In genomic region chr5:135369787-135370654, GRCm38 (mm10) we compare ENCODE assay signal across 8 mouse cellular contexts. TPM values are rescaled to one million over a fixed set of nuclear protein-coding genes. Genes with fewer than 3 reads are reported as not detected.
A peak's percentile ranks its signal among the peaks of the same experiment; 100 is the strongest.
DNase-seq lines count a peak whose midpoint lies in the region; ATAC-seq and TF ChIP-seq lines count a peak whose summit lies in the region.

Gene Nsun5, plus strand, starts transcription at chr5:135369953.

- DNase-seq in MEL (ENCODE audit: low read depth, low spot score), result peak; percentile 97
- DNase-seq in cerebellum, adult 2 months, result peak; percentile 93 to 97
- peak; percentile 95 for DNase-seq in forelimb bud, embryonic 11.5 days (ENCODE audit: low read depth, low spot score)
- DNase-seq in layer of hippocampus, adult 9-10 months (ENCODE audit: low spot score), result peak; percentile 87
- DNase-seq in ovary, postnatal 10 days (ENCODE audit: low spot score), result peak; percentile 86
- peak; percentile 93 to 95 for DNase-seq in thymus, postnatal 10 days (ENCODE audit: low spot score in 2 of 2)

- H3K9ac ChIP-seq in MEL (ENCODE audit: control insufficient read depth, low read depth, low read length, poor library complexity, severe bottlenecking), result peak within 1 kb of the TSS; percentile 94
- peak within 1 kb of the TSS; percentile 94 for H3K9ac ChIP-seq in lung, embryonic 16.5 days (ENCODE audit: low read length)

- H3K27me3 ChIP-seq in MEL (ENCODE audit: control insufficient read depth in 1 of 2, insufficient read depth in 2 of 2, low read length in 2 of 2), result no peaks in the 10 kb centered on the region
- H3K27me3 ChIP-seq in cerebellum, adult 2 months (ENCODE audit: control insufficient read depth, insufficient read depth, low read length), result no peaks in the 10 kb centered on the region
- no peaks in the 10 kb centered on the region for H3K27me3 ChIP-seq in lung, embryonic 16.5 days (ENCODE audit: control insufficient read depth, insufficient read depth, low read depth, low read length)

- H3K79me2 ChIP-seq in MEL (ENCODE audit: control insufficient read depth, insufficient read depth, low read length, poor library complexity), result peaks cover 19% of the 10 kb centered on the region

- peak within 1 kb of the TSS; percentile 61 to 90 for H3K4me3 ChIP-seq in MEL (ENCODE audit: control insufficient read depth in 1 of 2, insufficient read depth in 1 of 2, low read depth in 2 of 2, low read length in 2 of 2)
- peak within 1 kb of the TSS; percentile 82 for H3K4me3 ChIP-seq in cerebellum, adult 2 months (replicated peaks; ENCODE audit: insufficient read depth, low read depth, low read length)
- peak within 1 kb of the TSS; percentile 97 for H3K4me3 ChIP-seq in lung, embryonic 16.5 days (ENCODE audit: low read length)

- TF ChIP-seq EP300 in MEL (IDR thresholded peaks at IDR 0.05; ENCODE audit: low read depth in 1 of 2, low read length in 2 of 2), result no peak

- ATAC-seq in hematopoietic stem cell, adult 5-6 weeks (replicated peaks in 1 of 2; ENCODE audit: insufficient read depth in 1 of 2, low FRiP score in 2 of 2, low TSS enrichment in 1 of 2, low read depth in 1 of 2, poor library complexity in 2 of 2, severe bottlenecking in 2 of 2), result peak; percentile 71 to 85
- ATAC-seq in lung, embryonic 16.5 days (ENCODE audit: low read depth), result peak; percentile 83

- TF ChIP-seq POLR2A in MEL (IDR thresholded peaks at IDR 0.05; ENCODE audit: control insufficient read depth in 1 of 2, insufficient read depth in 1 of 2, low read depth in 1 of 2, low read length in 2 of 2, poor library complexity in 1 of 2), result peak; percentile 87 to 96
- peak; percentile 70 for TF ChIP-seq POLR2A in cerebellum, adult 2 months (IDR thresholded peaks at IDR 0.05; ENCODE audit: borderline replicate concordance, insufficient read depth, low read length)

- H3K36me3 ChIP-seq in MEL (ENCODE audit: control insufficient read depth in 1 of 2, insufficient read depth in 2 of 2, low read length in 2 of 2), result peaks cover 2% of the 10 kb centered on the region in 2 experiments; a peak in 2 of 4 replicates
- H3K36me3 ChIP-seq in lung, embryonic 16.5 days (ENCODE audit: control insufficient read depth, insufficient read depth, low read length), result peaks cover 20% of the 10 kb centered on the region

- peaks cover 0 to 4% of the 10 kb centered on the region in 2 experiments; a peak in 3 of 4 replicates for H3K4me1 ChIP-seq in MEL (ENCODE audit: control insufficient read depth in 1 of 2, insufficient read depth in 2 of 2, low read length in 2 of 2)
- no peaks in the 10 kb centered on the region for H3K4me1 ChIP-seq in cerebellum, adult 2 months (ENCODE audit: control insufficient read depth, insufficient read depth, low read length)
- H3K4me1 ChIP-seq in lung, embryonic 16.5 days (replicated peaks; ENCODE audit: control insufficient read depth, insufficient read depth, low read length), result peaks cover 7% of the 10 kb centered on the region

- under 1% methylated on average over 64 of the region's 64 CpGs for WGBS in cerebellum, adult 2 months
- WGBS in lung, embryonic 16.5 days, result under 1% methylated on average over 64 of the region's 64 CpGs

- no peak for TF ChIP-seq RAD21 in MEL (IDR thresholded peaks at IDR 0.05; ENCODE audit: low read depth, low read length)

- TF ChIP-seq CTCF in MEL (IDR thresholded peaks at IDR 0.05 in 2 of 3, conservative IDR thresholded peaks at IDR 0.05 in 1 of 3; ENCODE audit: control insufficient read depth in 1 of 3, insufficient read depth in 1 of 3, low read depth in 2 of 3, low read length in 3 of 3, poor library complexity in 1 of 3, severe bottlenecking in 1 of 3), result no peak
- TF ChIP-seq CTCF in cerebellum, adult 2 months (IDR thresholded peaks at IDR 0.05; ENCODE audit: borderline replicate concordance, insufficient read depth, low read depth, low read length), result no peak

- peak within 1 kb of the TSS; percentile 91 for H3K4me2 ChIP-seq in lung, embryonic 16.5 days (ENCODE audit: low read depth, low read length)

- peak within 1 kb of the TSS; percentile 90 for H3K27ac ChIP-seq in MEL (ENCODE audit: control insufficient read depth, low read depth, low read length)
- peak within 1 kb of the TSS; percentile 26; the same call in 1 of the 2 replicates for H3K27ac ChIP-seq in cerebellum, adult 2 months (ENCODE audit: insufficient read depth, low read length)
- peak within 1 kb of the TSS; percentile 89 for H3K27ac ChIP-seq in lung, embryonic 16.5 days (ENCODE audit: low read length)

- no peaks in the 10 kb centered on the region for H3K9me3 ChIP-seq in MEL (replicated peaks; ENCODE audit: insufficient read depth, low read length)
- H3K9me3 ChIP-seq in lung, embryonic 16.5 days (ENCODE audit: control insufficient read depth, low read length), result no peaks in the 10 kb centered on the region

TF ChIP-seq in MEL, 35 proteins besides CTCF, POLR2A, EP300 and RAD21:
- TF ChIP-seq ETS1 (IDR thresholded peaks at IDR 0.05; ENCODE audit: low read depth, low read length), result no peak
- TF ChIP-seq RCOR1 (IDR thresholded peaks at IDR 0.05; ENCODE audit: low read depth, low read length), result no peak
- 0 out of 2 replicates have a peak, but pooled peaks have one; percentile 2 for TF ChIP-seq GATA1 (IDR thresholded peaks at IDR 0.05; ENCODE audit: low read depth, low read length)
- TF ChIP-seq GABPA (IDR thresholded peaks at IDR 0.05; ENCODE audit: low read depth, low read length), result no peak
- no peak for TF ChIP-seq TAL1 (IDR thresholded peaks at IDR 0.05; ENCODE audit: low read length)
- no peak for TF ChIP-seq CHD1 (IDR thresholded peaks at IDR 0.05; ENCODE audit: low read depth, low read length)
- peak; percentile 70 for TF ChIP-seq TCF12 (IDR thresholded peaks at IDR 0.05; ENCODE audit: low read depth, low read length)
- TF ChIP-seq MXI1 (IDR thresholded peaks at IDR 0.05; ENCODE audit: low read depth, low read length), result peak; percentile 91
- TF ChIP-seq MAZ (IDR thresholded peaks at IDR 0.05; ENCODE audit: low read depth, low read length), result 0 out of 2 replicates have a peak, but pooled peaks have one; percentile 54
- peak; percentile 93 for TF ChIP-seq ELF1 (IDR thresholded peaks at IDR 0.05; ENCODE audit: low read depth, low read length)
- TF ChIP-seq USF1 (IDR thresholded peaks at IDR 0.05; ENCODE audit: low read depth, low read length), result no peak
- TF ChIP-seq BHLHE40 (IDR thresholded peaks at IDR 0.05; ENCODE audit: borderline replicate concordance, low read depth, low read length), result no peak
- TF ChIP-seq JUND (IDR thresholded peaks at IDR 0.05; ENCODE audit: low read depth, low read length), result no peak
- TF ChIP-seq SIN3A (IDR thresholded peaks at IDR 0.05; ENCODE audit: low read length), result peak; percentile 94
- TF ChIP-seq CHD2 (IDR thresholded peaks at IDR 0.05; ENCODE audit: low read length), result no peak
- TF ChIP-seq UBTF (IDR thresholded peaks at IDR 0.05; ENCODE audit: borderline replicate concordance, insufficient read depth, low read depth, low read length), result no peak
- no peak for TF ChIP-seq USF2 (IDR thresholded peaks at IDR 0.05; ENCODE audit: borderline replicate concordance in 1 of 2, insufficient read depth in 1 of 2, low read depth in 1 of 2, low read length in 2 of 2)
- TF ChIP-seq NRF1 (IDR thresholded peaks at IDR 0.05; ENCODE audit: insufficient read depth, low read depth, low read length, poor library complexity, severe bottlenecking), result no peak
- TF ChIP-seq ZC3H11A (IDR thresholded peaks at IDR 0.05; ENCODE audit: low read depth, low read length), result no peak
- TF ChIP-seq E2F4 (IDR thresholded peaks at IDR 0.05; ENCODE audit: borderline replicate concordance, low read depth, low read length), result no peak
- peak; percentile 90 for TF ChIP-seq NELFE (IDR thresholded peaks at IDR 0.05; ENCODE audit: low read depth, low read length)
- TF ChIP-seq HCFC1 (IDR thresholded peaks at IDR 0.05; ENCODE audit: low read depth, low read length), result peak; percentile 96
- TF ChIP-seq POLR2AphosphoS2 (IDR thresholded peaks at IDR 0.05; ENCODE audit: low read length), result peak; percentile 73
- TF ChIP-seq TBP (IDR thresholded peaks at IDR 0.05; ENCODE audit: low read depth, low read length), result peak; percentile 80
- peak; percentile 72 for TF ChIP-seq MAX (IDR thresholded peaks at IDR 0.05; ENCODE audit: low read length)
- no peak for TF ChIP-seq MAFK (IDR thresholded peaks at IDR 0.05; ENCODE audit: borderline replicate concordance, low read depth, low read length)
- TF ChIP-seq MYC (IDR thresholded peaks at IDR 0.05; ENCODE audit: low read depth, low read length), result peak; percentile 76; the same call in 1 of the 2 replicates
- TF ChIP-seq MYB (IDR thresholded peaks at IDR 0.05; ENCODE audit: low read depth, low read length), result no peak
- no peak for TF ChIP-seq SMC3 (IDR thresholded peaks at IDR 0.05; ENCODE audit: low read depth, low read length)
- TF ChIP-seq KAT2A (conservative IDR thresholded peaks at IDR 0.05; ENCODE audit: low read depth, low read length), result peak; percentile 94
- peak; percentile 86 for TF ChIP-seq ZMIZ1 (IDR thresholded peaks at IDR 0.05; ENCODE audit: low read depth, low read length)
- TF ChIP-seq ZNF384 (IDR thresholded peaks at IDR 0.05; ENCODE audit: low read depth, low read length), result no peak
- no peak for TF ChIP-seq POLR2AphosphoS5 (IDR thresholded peaks at IDR 0.05; ENCODE audit: borderline replicate concordance, low read depth, low read length)
- no peak for TF ChIP-seq ZKSCAN1 (IDR thresholded peaks at IDR 0.05; ENCODE audit: low read depth, low read length)
- TF ChIP-seq MEF2A (IDR thresholded peaks at IDR 0.05; ENCODE audit: extremely low read depth, insufficient replicate concordance, low read depth, low read length, poor library complexity, severe bottlenecking), result no peak

RNA-seq across cellular contexts. Expression of gene Nsun5, which starts in this region (rescaled TPM):
- total RNA-seq in MEL (2012; rRNA removed), result 70.8 and 90.0 TPM in 2 replicates
- polyA plus RNA-seq in MEL (2012; ENCODE audit: insufficient read depth in 1 of 2, insufficient read length in 2 of 2, low read depth in 1 of 2, low replicate concordance in 2 of 2, missing spikeins in 1 of 2), result 100 to 1,000 TPM in 1 of 2 experiments, 10 to 100 TPM in 1; 97.5 to 178 TPM
- 41.8 and 45.6 TPM in 2 replicates for polyA plus RNA-seq in cerebellum, adult 2 months (2012; rRNA removed)
- total RNA-seq in hematopoietic stem cell, adult 5-6 weeks (2017), result 20.6 and 24.7 TPM in 2 replicates
- 32.1 and 34.3 TPM in 2 replicates for polyA plus RNA-seq in lung, embryonic 16.5 days (2015; fragmentation: Nextera tagmentation; extraction: Ambion mirVana)

Comparison
In these comparisons a context has a peak if more than half of its experiments do, and no peak if none do; other contexts are left out.
1. Peak in every context shown above with its lines: DNase-seq, ATAC-seq, H3K4me3 ChIP-seq and H3K27ac ChIP-seq.
2. H3K27ac ChIP-seq: peak in every context shown above with its lines; median percentile 90 in MEL; 89 in lung, embryonic 16.5 days; 26 in cerebellum, adult 2 months.